Mouse (Mus musculus) brain, embryonic 18.5 days (tissue): ENCODE measurements at regions not wholly inside any gene's neighbourhood (a gene's known extent, or its start where the extent isn't known, plus 50 kb on each side); places are given as distances from the start of the nearest gene placed in this dataset.

ENCODE experiments used
- DNase-seq: peaks from one replicate; pipeline ENCODE4 v3.0.0-alpha.2; 2012; ENCODE audit warnings: low read depth, low spot score

GRCm38 (mm10) chr7:123907946-123908840 lies 74.5 kb upstream of the Hs3st4 start:
- DNase-seq = peak; percentile 52

- DNase-seq = no peak
These were observed 61.2 kb upstream of the Hs3st4 start for GRCm38 (mm10) chr7:123921461-123921860.

- no peak for DNase-seq
These were observed 50.2 kb upstream of the Hs3st4 start for GRCm38 (mm10) chr7:123932486-123932885.
